Mouse (Mus musculus) CH12.LX (cell line): ENCODE measurements around the gene Txnrd1. TPM values are rescaled to one million over a fixed set of nuclear protein-coding genes. Genes with fewer than 3 reads are reported as not detected.

ENCODE experiments used
- DNase-seq: peaks from one replicate; pipeline ENCODE4 v3.0.0-alpha.2; 2013; ENCODE audit errors: extremely low read depth
- H3K27ac ChIP-seq: 2 replicates; pipeline ENCODE4 v1.5.1; 2012; ENCODE audit warnings: low read depth, mild to moderate bottlenecking, control low read depth, moderate library complexity; ENCODE audit not compliant: insufficient read depth
- H3K27me3 ChIP-seq: replicated peaks from 2 replicates; pipeline ENCODE3; 2012; ENCODE audit warnings: inconsistent platforms
- H3K36me3 ChIP-seq, 2 experiments: replicated peaks in 1 of 2; 2 replicates each; pipeline versions ENCODE3 to v1.6.1; 2012; ENCODE audit warnings: inconsistent platforms in 1 of 2, low read length in 1 of 2, mild to moderate bottlenecking in 1 of 2, mixed read lengths in 1 of 2, moderate library complexity in 1 of 2; ENCODE audit not compliant: control insufficient read depth in 1 of 2, insufficient read depth in 1 of 2
- H3K4me1 ChIP-seq, 2 experiments: 2 replicates each; pipeline ENCODE4 v1.6.1; 2012; ENCODE audit warnings: inconsistent platforms in 1 of 2, moderate library complexity in 1 of 2; ENCODE audit not compliant: insufficient read depth in 2 of 2, control insufficient read depth in 1 of 2
- H3K4me2 ChIP-seq: 2 replicates; pipeline ENCODE4 v1.6.1; 2012; ENCODE audit warnings: low read depth, mild to moderate bottlenecking, control low read depth; ENCODE audit not compliant: poor library complexity, insufficient read depth, severe bottlenecking
- H3K4me3 ChIP-seq, 3 experiments: fragments of 150-350 bp in 1 of 3; sonication (generic) in 1 of 3; replicated peaks in 1 of 3; 2 replicates each; pipeline versions ENCODE3 to v1.5.1; 2011 to 2012; ENCODE audit warnings: low read depth in 2 of 3, low read length in 2 of 3, mild to moderate bottlenecking in 2 of 3, moderate library complexity in 2 of 3, control low read depth in 1 of 3, improper control_type of control experiment in 1 of 3, inconsistent platforms in 1 of 3, mixed read lengths in 1 of 3; ENCODE audit not compliant: poor library complexity in 1 of 3
- H3K79me2 ChIP-seq: replicated peaks from 2 replicates; pipeline ENCODE4 v1.6.1; 2012; ENCODE audit warnings: mild to moderate bottlenecking, moderate library complexity; ENCODE audit not compliant: control insufficient read depth, poor library complexity, insufficient read depth, severe bottlenecking; ENCODE audit errors: extremely low read depth
- H3K9ac ChIP-seq: 2 replicates; pipeline ENCODE4 v1.6.1; 2012; ENCODE audit warnings: low read depth, mild to moderate bottlenecking, control low read depth, moderate library complexity; ENCODE audit not compliant: insufficient read depth
- H3K9me3 ChIP-seq: replicated peaks from 2 replicates; pipeline ENCODE3; 2012; ENCODE audit warnings: low read length, inconsistent platforms, mixed read lengths
- CTCF ChIP-seq, 2 experiments: IDR thresholded peaks in 1 of 2; conservative IDR thresholded peaks in 1 of 2; 2 replicates each; pipeline ENCODE4 v1.5.1; 2011 to 2012; ENCODE audit warnings: low read depth in 2 of 2, low read length in 2 of 2, improper control_type of control experiment in 1 of 2, inconsistent platforms in 1 of 2, mild to moderate bottlenecking in 1 of 2, moderate library complexity in 1 of 2
- ELF1 ChIP-seq: IDR thresholded peaks from 2 replicates; pipeline ENCODE4 v1.6.1; 2014; ENCODE audit warnings: low read depth, mild to moderate bottlenecking, inconsistent platforms, low read length, improper control_type of control experiment
- EP300 ChIP-seq: IDR thresholded peaks from 2 replicates; pipeline ENCODE4 v1.6.1; 2011; ENCODE audit warnings: low read length, improper control_type of control experiment
- ETS1 ChIP-seq: conservative IDR thresholded peaks from 2 replicates; pipeline ENCODE4 v1.6.1; 2012; ENCODE audit warnings: low read depth, mild to moderate bottlenecking, inconsistent platforms, low read length, improper control_type of control experiment, moderate library complexity
- HCFC1 ChIP-seq: IDR thresholded peaks from 2 replicates; pipeline ENCODE4 v1.6.1; 2012; ENCODE audit warnings: low read depth, mild to moderate bottlenecking, inconsistent platforms, low read length, improper control_type of control experiment
- IRF4 ChIP-seq: IDR thresholded peaks from 2 replicates; pipeline ENCODE4 v1.6.1; 2014; ENCODE audit warnings: low read depth, mild to moderate bottlenecking, inconsistent platforms, low read length, improper control_type of control experiment
- JUN ChIP-seq: IDR thresholded peaks from 2 replicates; pipeline ENCODE4 v1.6.1; 2011; ENCODE audit warnings: low read depth, mild to moderate bottlenecking, low read length, improper control_type of control experiment, moderate library complexity; ENCODE audit not compliant: insufficient read depth
- MAX ChIP-seq: IDR thresholded peaks from 2 replicates; pipeline ENCODE4 v1.6.1; 2011; ENCODE audit warnings: low read length, improper control_type of control experiment
- MAZ ChIP-seq: IDR thresholded peaks from 2 replicates; pipeline ENCODE4 v1.6.1; 2012; ENCODE audit warnings: low read depth, mild to moderate bottlenecking, inconsistent platforms, low read length, improper control_type of control experiment, moderate library complexity
- NRF1 ChIP-seq: IDR thresholded peaks from 2 replicates; pipeline ENCODE4 v1.6.1; 2014; ENCODE audit warnings: low read depth, mild to moderate bottlenecking, inconsistent platforms, low read length, improper control_type of control experiment, moderate library complexity
- RAD21 ChIP-seq: IDR thresholded peaks from 2 replicates; pipeline ENCODE4 v1.6.1; 2011; ENCODE audit warnings: low read depth, mild to moderate bottlenecking, low read length, improper control_type of control experiment, moderate library complexity
- RCOR1 ChIP-seq: conservative IDR thresholded peaks from 2 replicates; pipeline ENCODE4 v1.6.1; 2012; ENCODE audit warnings: low read depth, mild to moderate bottlenecking, inconsistent platforms, low read length, improper control_type of control experiment
- SMC3 ChIP-seq: IDR thresholded peaks from 2 replicates; pipeline ENCODE4 v1.6.1; 2011; ENCODE audit warnings: low read depth, low read length, improper control_type of control experiment
- TCF12 ChIP-seq: IDR thresholded peaks from 2 replicates; pipeline ENCODE4 v1.6.1; 2014; ENCODE audit warnings: low read depth, mild to moderate bottlenecking, inconsistent platforms, low read length, improper control_type of control experiment
- UBTF ChIP-seq: IDR thresholded peaks from 2 replicates; pipeline ENCODE4 v1.6.1; 2012; ENCODE audit warnings: low read depth, mild to moderate bottlenecking, inconsistent platforms, low read length, improper control_type of control experiment, moderate library complexity
- USF1 ChIP-seq: IDR thresholded peaks from 2 replicates; pipeline ENCODE4 v1.6.1; 2014; ENCODE audit warnings: low read depth, mild to moderate bottlenecking, inconsistent platforms, low read length, improper control_type of control experiment
- USF2 ChIP-seq: conservative IDR thresholded peaks from 2 replicates; pipeline ENCODE4 v1.6.1; 2011; ENCODE audit warnings: low read depth, low read length, improper control_type of control experiment
- ZKSCAN1 ChIP-seq: IDR thresholded peaks from 2 replicates; pipeline ENCODE4 v1.6.1; 2012; ENCODE audit warnings: low read depth, inconsistent platforms, low read length, improper control_type of control experiment, borderline replicate concordance
- ZMIZ1 ChIP-seq: IDR thresholded peaks from 2 replicates; pipeline ENCODE4 v1.6.1; 2012; ENCODE audit warnings: low read depth, mild to moderate bottlenecking, inconsistent platforms, low read length, improper control_type of control experiment
- dilution Hi-C: fragments of 300-500 bp; cut with MboI; formaldehyde crosslinking; loops from 2 replicates; pipeline ENCODE4 v1.14.3; 2020; ENCODE audit warnings: low sequenced_read_pairs; ENCODE audit not compliant: extremely low pct_unique_long_range_greater_than_20kb, extremely low pct_ligation_motif_present
- in situ Hi-C: fragments of 300-500 bp; cut with MboI; formaldehyde crosslinking; loops from 3 replicates; pipeline ENCODE4 v1.14.3; 2019; ENCODE audit warnings: low sequenced_read_pairs, low pct_ligation_motif_present, low pct_unique_long_range_greater_than_20kb, mixed read lengths
- polyA plus RNA-seq: library from polyadenylated mRNA; unstranded; fragments of >175 nt; gene quantifications from 2 replicates; pipeline ENCODE4 v1.2.1, GENCODE M21; 2012; ENCODE audit warnings: low read depth; ENCODE audit not compliant: insufficient read length
- total RNA-seq, 2 experiments: library from RNA; depleted of rRNA; stranded (reverse); fragments of 300-350 nt in 1 of 2; fragments of >200 nt in 1 of 2; gene quantifications; 2 replicates each; pipeline ENCODE4 v1.2.3; 2012 to 2014

Txnrd1 gene
- total and polyA plus RNA-seq, 3 experiments, result 92.1 to 254 (median 133) TPM

DNA sequence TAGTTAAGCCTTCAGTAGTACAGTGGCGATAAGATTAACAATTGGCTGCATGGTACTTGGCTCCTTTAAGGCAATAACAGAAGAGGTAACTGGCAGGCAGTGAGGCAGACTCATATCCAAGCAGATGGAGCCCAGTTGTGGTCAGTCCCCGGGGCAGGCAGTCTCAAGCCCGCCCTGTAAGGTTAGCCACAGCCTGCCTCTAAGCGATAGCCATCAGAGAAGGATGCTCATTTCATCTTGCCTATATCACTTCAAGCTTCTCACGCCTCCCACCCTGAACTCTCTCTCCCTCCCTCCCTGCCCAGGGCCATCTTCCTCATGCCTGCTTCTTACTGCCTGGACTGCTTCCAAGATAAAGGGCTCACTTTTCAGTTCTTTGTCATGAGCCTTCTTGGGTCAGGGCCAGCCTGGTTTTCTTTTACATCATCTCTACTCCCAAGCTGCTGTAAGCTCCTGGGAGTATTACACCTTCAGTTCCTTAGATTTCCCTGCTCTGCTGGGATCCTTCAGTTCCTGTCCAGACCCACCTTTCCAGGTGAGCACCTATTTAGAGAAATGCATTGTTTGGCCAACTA is 29.4 kb downstream of the Txnrd1 start:
- no peak for DNase-seq
- no peak for TF ChIP-seq EP300
- no peak for TF ChIP-seq USF2
- TF ChIP-seq MAX, result no peak
- TF ChIP-seq TCF12, result no peak
- no peak for TF ChIP-seq NRF1
- no peak for TF ChIP-seq HCFC1
- TF ChIP-seq ELF1, result no peak
- TF ChIP-seq ETS1, result no peak
- no peak for TF ChIP-seq ZMIZ1
- TF ChIP-seq UBTF, result no peak
- no peak for TF ChIP-seq JUN
- TF ChIP-seq MAZ, result no peak
- Histone ChIP-seq H3K9ac (no peak overlapping the region), H3K79me2 (peaks cover 66% of the 10 kb centered on the region), H3K27me3 (no peaks in the 10 kb centered on the region), H3K9me3 (no peaks in the 10 kb centered on the region), H3K4me3 (no peak overlapping the region), H3K27ac (no peak overlapping the region), H3K4me2 (no peak overlapping the region), H3K36me3 (peaks cover 37 to 59% of the 10 kb centered on the region in 2 experiments), H3K4me1 (peaks cover 14 to 62% of the 10 kb centered on the region in 2 experiments)
- dilution Hi-C loops, result no loop called here
- in situ Hi-C loops, result no loop called here

DNA sequence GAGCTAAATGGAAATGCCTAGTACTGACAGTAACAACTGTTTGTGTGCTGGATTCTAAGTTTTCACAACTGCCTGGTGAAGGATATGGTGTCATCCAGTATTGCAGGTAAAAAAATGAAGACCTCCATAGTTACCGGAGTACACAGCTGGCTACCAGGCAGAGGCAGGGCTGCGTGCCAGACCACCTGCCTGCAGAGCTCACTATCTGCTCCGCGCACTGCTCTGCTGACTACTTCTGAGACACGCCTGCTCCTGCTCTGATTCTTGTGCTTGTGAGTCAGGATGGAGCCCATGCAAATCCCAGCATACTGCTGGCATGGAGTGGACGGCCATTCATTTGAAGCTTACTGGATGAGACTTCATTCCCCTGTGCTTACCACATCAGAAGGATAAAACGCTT is 30.1 kb downstream of the Txnrd1 start:
- Histone ChIP-seq H3K36me3 (peaks cover 37 to 65% of the 10 kb centered on the region in 2 experiments), H3K4me2 (no peak overlapping the region), H3K79me2 (peaks cover 66% of the 10 kb centered on the region), H3K27ac (no peak overlapping the region), H3K9ac (no peak overlapping the region), H3K9me3 (no peaks in the 10 kb centered on the region), H3K27me3 (no peaks in the 10 kb centered on the region), H3K4me1 (peaks cover 15 to 65% of the 10 kb centered on the region in 2 experiments), H3K4me3 (no peak overlapping the region)
- no peak for TF ChIP-seq ZKSCAN1
- no peak for TF ChIP-seq CTCF (conservative IDR thresholded peaks at IDR 0.05 in 1 of 2, IDR thresholded peaks at IDR 0.05 in 1 of 2; ENCODE audit: low read depth in 2 of 2, low read length in 2 of 2)
- TF ChIP-seq RAD21, result no peak
- no peak for TF ChIP-seq SMC3
- TF ChIP-seq RCOR1, result no peak
- no peak for TF ChIP-seq IRF4
- TF ChIP-seq USF1, result no peak
- no peak for DNase-seq
- in situ Hi-C loops (no loop called here), dilution Hi-C loops (no loop called here)
